Mouse (Mus musculus) MEL (cell line): ENCODE measurements around the gene Stat2. TPM values are rescaled to one million over a fixed set of nuclear protein-coding genes. Genes with fewer than 3 reads are reported as not detected.
"Not testable (repeated sequence)": the region's sequence is repeated elsewhere in the genome, so short reads cannot be mapped to it uniquely, and the experiment has no call there.

Source experiments
- DNase-seq: peaks from one replicate; pipeline ENCODE4 v3.0.0; 2011; ENCODE audit warnings: low read depth, low spot score
- H3K27ac ChIP-seq: 2 replicates; pipeline ENCODE4 v1.5.1; 2012; ENCODE audit warnings: low read depth, mild to moderate bottlenecking, control low read depth, low read length, moderate library complexity; ENCODE audit not compliant: control insufficient read depth
- H3K27me3 ChIP-seq, 2 experiments: fragments of 150-350 bp in 1 of 2; sonication (generic) in 1 of 2; 2 replicates each; pipeline ENCODE4 v1.6.1; 2012; ENCODE audit warnings: low read length in 2 of 2, mild to moderate bottlenecking in 2 of 2, improper control_type of control experiment in 1 of 2, moderate library complexity in 1 of 2; ENCODE audit not compliant: insufficient read depth in 2 of 2, control insufficient read depth in 1 of 2
- H3K36me3 ChIP-seq, 2 experiments: 2 replicates each; pipeline ENCODE4 v1.6.1; 2012 to 2014; ENCODE audit warnings: low read length in 2 of 2, improper control_type of control experiment in 1 of 2, inconsistent platforms in 1 of 2, mild to moderate bottlenecking in 1 of 2; ENCODE audit not compliant: insufficient read depth in 2 of 2, control insufficient read depth in 1 of 2
- H3K4me1 ChIP-seq, 2 experiments: fragments of 150-350 bp in 1 of 2; sonication (generic) in 1 of 2; 2 replicates each; pipeline ENCODE4 v1.6.1; 2012; ENCODE audit warnings: low read length in 2 of 2, improper control_type of control experiment in 1 of 2, mild to moderate bottlenecking in 1 of 2; ENCODE audit not compliant: insufficient read depth in 2 of 2, control insufficient read depth in 1 of 2
- H3K4me3 ChIP-seq, 2 experiments: fragments of 150-350 bp in 1 of 2; sonication (generic) in 1 of 2; 2 replicates each; pipeline ENCODE4 v1.5.1; 2012; ENCODE audit warnings: low read depth in 2 of 2, low read length in 2 of 2, mild to moderate bottlenecking in 2 of 2, moderate library complexity in 2 of 2, control low read depth in 1 of 2, improper control_type of control experiment in 1 of 2; ENCODE audit not compliant: control insufficient read depth in 1 of 2, insufficient read depth in 1 of 2
- H3K79me2 ChIP-seq: 2 replicates; pipeline ENCODE4 v1.6.1; 2012; ENCODE audit warnings: mild to moderate bottlenecking, low read length, moderate library complexity; ENCODE audit not compliant: control insufficient read depth, poor library complexity, insufficient read depth
- H3K9ac ChIP-seq: 2 replicates; pipeline ENCODE4 v1.6.1; 2012; ENCODE audit warnings: low read depth, mild to moderate bottlenecking, control low read depth, low read length, moderate library complexity; ENCODE audit not compliant: control insufficient read depth, poor library complexity, severe bottlenecking
- H3K9me3 ChIP-seq: fragments of 150-350 bp; sonication (generic); replicated peaks from 2 replicates; pipeline ENCODE4 v1.6.1; 2012; ENCODE audit warnings: mild to moderate bottlenecking, low read length, improper control_type of control experiment, moderate library complexity; ENCODE audit not compliant: insufficient read depth
- CHD1 ChIP-seq: IDR thresholded peaks from 2 replicates; pipeline ENCODE4 v1.6.1; 2012; ENCODE audit warnings: low read depth, mild to moderate bottlenecking, inconsistent platforms, low read length, improper control_type of control experiment
- CHD2 ChIP-seq: IDR thresholded peaks from 2 replicates; pipeline ENCODE4 v1.6.1; 2011; ENCODE audit warnings: low read length, improper control_type of control experiment
- CTCF ChIP-seq, 3 experiments: IDR thresholded peaks in 2 of 3; conservative IDR thresholded peaks in 1 of 3; 2 replicates each; pipeline ENCODE4 v1.5.1; 2011 to 2012; ENCODE audit warnings: low read length in 3 of 3, low read depth in 2 of 3, mild to moderate bottlenecking in 2 of 3, improper control_type of control experiment in 1 of 3, inconsistent platforms in 1 of 3, mixed read lengths in 1 of 3, moderate library complexity in 1 of 3; ENCODE audit not compliant: control insufficient read depth in 1 of 3, insufficient read depth in 1 of 3, poor library complexity in 1 of 3, severe bottlenecking in 1 of 3
- E2F4 ChIP-seq: IDR thresholded peaks from 2 replicates; pipeline ENCODE4 v1.6.1; 2011; ENCODE audit warnings: low read depth, low read length, improper control_type of control experiment, borderline replicate concordance
- ELF1 ChIP-seq: IDR thresholded peaks from 2 replicates; pipeline ENCODE4 v1.6.1; 2014; ENCODE audit warnings: low read depth, mild to moderate bottlenecking, inconsistent platforms, low read length, improper control_type of control experiment, moderate library complexity
- EP300 ChIP-seq, 2 experiments: IDR thresholded peaks; 2 replicates each; pipeline ENCODE4 v1.6.1; 2011; ENCODE audit warnings: improper control_type of control experiment in 2 of 2, low read length in 2 of 2, low read depth in 1 of 2, mild to moderate bottlenecking in 1 of 2
- ETS1 ChIP-seq: IDR thresholded peaks from 2 replicates; pipeline ENCODE4 v1.6.1; 2012; ENCODE audit warnings: low read depth, mild to moderate bottlenecking, inconsistent platforms, low read length, improper control_type of control experiment, moderate library complexity
- GABPA ChIP-seq: IDR thresholded peaks from 2 replicates; pipeline ENCODE4 v1.6.1; 2012; ENCODE audit warnings: low read depth, mild to moderate bottlenecking, inconsistent platforms, low read length, improper control_type of control experiment, moderate library complexity
- GATA1 ChIP-seq: IDR thresholded peaks from 2 replicates; pipeline ENCODE4 v1.6.1; 2011; ENCODE audit warnings: low read depth, low read length, improper control_type of control experiment
- HCFC1 ChIP-seq: IDR thresholded peaks from 2 replicates; pipeline ENCODE4 v1.6.1; 2012; ENCODE audit warnings: low read depth, mild to moderate bottlenecking, inconsistent platforms, low read length, improper control_type of control experiment, moderate library complexity
- JUND ChIP-seq: IDR thresholded peaks from 2 replicates; pipeline ENCODE4 v1.6.1; 2011; ENCODE audit warnings: low read depth, mild to moderate bottlenecking, improper control_type of control experiment, low read length
- MAFK ChIP-seq: IDR thresholded peaks from 2 replicates; pipeline ENCODE4 v1.6.1; 2011; ENCODE audit warnings: low read depth, mild to moderate bottlenecking, low read length, improper control_type of control experiment, borderline replicate concordance
- MAX ChIP-seq: IDR thresholded peaks from 2 replicates; pipeline ENCODE4 v1.6.1; 2011; ENCODE audit warnings: low read length, improper control_type of control experiment
- MAZ ChIP-seq: IDR thresholded peaks from 2 replicates; pipeline ENCODE4 v1.6.1; 2012; ENCODE audit warnings: low read depth, mild to moderate bottlenecking, inconsistent platforms, low read length, improper control_type of control experiment
- MEF2A ChIP-seq: IDR thresholded peaks from 2 replicates; pipeline ENCODE4 v1.6.1; 2014; ENCODE audit warnings: low read depth, mild to moderate bottlenecking, inconsistent platforms, low read length, improper control_type of control experiment; ENCODE audit not compliant: poor library complexity, insufficient replicate concordance, severe bottlenecking; ENCODE audit errors: extremely low read depth
- MYC ChIP-seq: IDR thresholded peaks from 2 replicates; pipeline ENCODE4 v1.6.1; 2011; ENCODE audit warnings: low read depth, mild to moderate bottlenecking, low read length, improper control_type of control experiment, moderate library complexity
- NELFE ChIP-seq: IDR thresholded peaks from 2 replicates; pipeline ENCODE4 v1.6.1; 2011; ENCODE audit warnings: low read depth, low read length, improper control_type of control experiment
- POLR2A ChIP-seq, 2 experiments: IDR thresholded peaks; 2 replicates each; pipeline ENCODE4 v1.6.1; 2011 to 2012; ENCODE audit warnings: low read length in 2 of 2, mild to moderate bottlenecking in 2 of 2, control low read depth in 1 of 2, improper control_type of control experiment in 1 of 2, low read depth in 1 of 2, moderate library complexity in 1 of 2; ENCODE audit not compliant: control insufficient read depth in 1 of 2, insufficient read depth in 1 of 2, poor library complexity in 1 of 2
- POLR2AphosphoS2 ChIP-seq: IDR thresholded peaks from 2 replicates; pipeline ENCODE4 v1.6.1; 2011; ENCODE audit warnings: low read length, improper control_type of control experiment
- POLR2AphosphoS5 ChIP-seq: IDR thresholded peaks from 2 replicates; pipeline ENCODE4 v1.6.1; 2012; ENCODE audit warnings: low read depth, borderline replicate concordance, mild to moderate bottlenecking, inconsistent platforms, low read length, moderate library complexity, mixed read lengths
- RAD21 ChIP-seq: IDR thresholded peaks from 2 replicates; pipeline ENCODE4 v1.6.1; 2011; ENCODE audit warnings: mild to moderate bottlenecking, low read depth, low read length, improper control_type of control experiment
- RCOR1 ChIP-seq: IDR thresholded peaks from 2 replicates; pipeline ENCODE4 v1.6.1; 2012; ENCODE audit warnings: low read depth, mild to moderate bottlenecking, inconsistent platforms, low read length, improper control_type of control experiment
- SMC3 ChIP-seq: IDR thresholded peaks from 2 replicates; pipeline ENCODE4 v1.6.1; 2011; ENCODE audit warnings: low read depth, low read length, improper control_type of control experiment
- TBP ChIP-seq: IDR thresholded peaks from 2 replicates; pipeline ENCODE4 v1.8.0; 2011; ENCODE audit warnings: low read depth, low read length, improper control_type of control experiment
- TCF12 ChIP-seq: IDR thresholded peaks from 2 replicates; pipeline ENCODE4 v1.6.1; 2014; ENCODE audit warnings: low read depth, mild to moderate bottlenecking, inconsistent platforms, low read length, improper control_type of control experiment, moderate library complexity
- USF1 ChIP-seq: IDR thresholded peaks from 2 replicates; pipeline ENCODE4 v1.6.1; 2014; ENCODE audit warnings: low read depth, mild to moderate bottlenecking, inconsistent platforms, low read length, improper control_type of control experiment, moderate library complexity
- USF2 ChIP-seq, 2 experiments: IDR thresholded peaks; 2 replicates each; pipeline ENCODE4 v1.6.1; 2011 to 2012; ENCODE audit warnings: improper control_type of control experiment in 2 of 2, low read length in 2 of 2, borderline replicate concordance in 1 of 2, inconsistent platforms in 1 of 2, low read depth in 1 of 2, mild to moderate bottlenecking in 1 of 2; ENCODE audit not compliant: insufficient read depth in 1 of 2
- ZC3H11A ChIP-seq: IDR thresholded peaks from 2 replicates; pipeline ENCODE4 v1.6.1; 2012; ENCODE audit warnings: low read depth, mild to moderate bottlenecking, inconsistent platforms, low read length, improper control_type of control experiment
- ZKSCAN1 ChIP-seq: IDR thresholded peaks from 2 replicates; pipeline ENCODE4 v1.6.1; 2012; ENCODE audit warnings: low read depth, mild to moderate bottlenecking, inconsistent platforms, low read length, improper control_type of control experiment, moderate library complexity
- ZMIZ1 ChIP-seq: IDR thresholded peaks from 2 replicates; pipeline ENCODE4 v1.6.1; 2012; ENCODE audit warnings: low read depth, mild to moderate bottlenecking, inconsistent platforms, low read length, improper control_type of control experiment, moderate library complexity
- ZNF384 ChIP-seq: IDR thresholded peaks from 2 replicates; pipeline ENCODE4 v1.6.1; 2012; ENCODE audit warnings: low read depth, mild to moderate bottlenecking, inconsistent platforms, low read length, improper control_type of control experiment
- polyA plus RNA-seq, 2 experiments: library from polyadenylated mRNA; stranded (reverse) in 1 of 2; unstranded in 1 of 2; fragments of >175 nt in 1 of 2; fragments of >200 nt in 1 of 2; gene quantifications; 2 replicates each; pipeline versions ENCODE4 v1.2.1 to v1.2.4; 2012; ENCODE audit warnings: low replicate concordance in 2 of 2, low read depth in 1 of 2; ENCODE audit not compliant: insufficient read length in 2 of 2, insufficient read depth in 1 of 2, missing spikeins in 1 of 2
- total RNA-seq: library from RNA; depleted of rRNA; stranded (reverse); fragments of 300-350 nt; gene quantifications from 2 replicates; pipeline ENCODE4 v1.2.3, GENCODE M21; 2012

Gene Stat2
- total and polyA plus RNA-seq, 3 experiments = 3.6 to 6.6 TPM; not detected in 1

DNA sequence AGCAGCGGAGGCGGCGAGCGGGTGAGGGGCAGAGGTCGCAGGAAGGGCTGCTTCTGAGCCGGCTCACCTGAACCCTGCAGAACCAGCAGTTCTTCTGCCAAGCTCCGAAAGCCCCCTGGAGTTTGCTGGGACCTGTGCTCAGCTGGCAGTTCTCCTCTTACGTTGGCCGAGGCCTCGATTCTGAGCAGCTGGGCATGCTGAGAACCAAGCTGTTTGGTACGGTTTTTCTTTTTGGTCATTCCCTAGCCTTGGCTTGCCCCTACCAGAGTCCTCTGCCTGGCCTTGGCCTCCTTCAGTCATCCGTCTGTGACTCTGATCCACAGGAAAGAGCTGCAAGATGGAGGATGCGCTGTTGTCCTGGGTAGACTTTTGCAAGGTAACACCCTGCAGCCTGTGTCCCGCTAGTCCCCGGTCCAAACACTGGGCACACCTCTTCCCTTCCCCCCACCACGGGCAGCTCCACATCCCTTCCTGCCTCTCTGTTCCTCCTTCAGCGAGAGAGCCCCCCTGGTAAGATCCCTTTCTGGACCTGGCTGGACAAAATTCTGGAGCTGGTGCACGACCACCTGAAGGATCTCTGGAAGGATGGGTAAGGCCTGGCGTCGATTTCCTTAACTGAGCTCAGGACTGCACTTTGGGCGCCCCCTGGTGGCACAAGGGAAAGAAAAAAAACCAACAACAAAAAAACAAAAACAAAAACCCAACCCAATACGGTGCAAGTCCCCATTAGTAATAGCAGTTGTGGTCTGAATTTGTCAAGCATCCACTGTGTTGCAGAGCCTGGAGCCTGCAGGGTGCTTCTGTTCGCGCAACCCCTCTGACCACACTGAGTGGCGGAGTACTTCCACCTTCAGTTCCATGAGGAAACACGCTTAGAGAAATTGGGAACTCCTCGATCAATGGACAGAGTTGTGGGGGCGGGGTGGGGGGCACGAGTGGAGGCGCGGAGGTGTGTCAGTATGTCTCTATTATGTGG is 13.5 kb downstream of the Stat2 start:
- H3K4me3 ChIP-seq = no peak overlapping the region

DNA sequence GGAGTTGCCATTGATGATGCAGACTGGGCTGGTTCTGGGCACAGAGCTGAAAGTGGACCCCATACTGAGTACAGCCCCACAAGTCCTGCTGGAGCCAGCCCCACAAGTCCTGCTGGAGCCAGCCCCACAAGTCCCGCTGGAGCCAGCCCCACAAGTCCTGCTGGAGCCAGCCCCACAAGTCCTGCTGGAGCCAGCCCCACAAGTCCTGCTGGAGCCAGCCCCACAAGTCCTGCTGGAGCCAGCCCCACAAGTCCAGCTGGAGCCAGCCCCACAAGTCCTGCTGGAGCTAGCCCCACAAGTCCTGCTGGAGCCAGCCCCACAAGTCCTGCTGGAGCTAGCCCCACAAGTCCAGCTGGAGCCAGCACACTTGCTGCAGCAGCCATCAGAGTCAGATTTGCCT is 20.2 kb downstream of the Stat2 start:
- not testable (repeated sequence) for H3K36me3 ChIP-seq

More for the DNA sequence above, 13.5 kb downstream of the Stat2 start:
- no peaks in the 10 kb centered on the region for H3K4me1 ChIP-seq
- no peaks in the 10 kb centered on the region for H3K36me3 ChIP-seq
- H3K79me2 ChIP-seq = no peaks in the 10 kb centered on the region
- H3K9me3 ChIP-seq = no peaks in the 10 kb centered on the region
- H3K27ac ChIP-seq = no peak overlapping the region
- no peak overlapping the region for H3K9ac ChIP-seq
- H3K27me3 ChIP-seq = no peaks in the 10 kb centered on the region
- peak; percentile 75 for DNase-seq
- TF ChIP-seq HCFC1 (0 out of 2 replicates have a peak, but pooled peaks have one; percentile 20), ZMIZ1 (no peak), NELFE (no peak), ZNF384 (peak; percentile 87), ZC3H11A (peak; percentile 73), MAX (no peak), GABPA (no peak), CTCF (IDR thresholded peaks at IDR 0.05 in 2 of 3, conservative IDR thresholded peaks at IDR 0.05 in 1 of 3; ENCODE audit: control insufficient read depth in 1 of 3, insufficient read depth in 1 of 3, low read depth in 2 of 3, low read length in 3 of 3, poor library complexity in 1 of 3, severe bottlenecking in 1 of 3) (peak; percentile 69 to 86 (median 85)), CHD1 (no peak), POLR2AphosphoS2 (no peak), USF2 (IDR thresholded peaks at IDR 0.05; ENCODE audit: borderline replicate concordance in 1 of 2, insufficient read depth in 1 of 2, low read depth in 1 of 2, low read length in 2 of 2) (no peak), USF1 (no peak), MYC (no peak), GATA1 (no peak), E2F4 (no peak), MAFK (no peak), MEF2A (no peak), TCF12 (no peak), POLR2AphosphoS5 (no peak), JUND (no peak), SMC3 (peak; percentile 87), ETS1 (no peak), EP300 (IDR thresholded peaks at IDR 0.05; ENCODE audit: low read depth in 1 of 2, low read length in 2 of 2) (no peak), MAZ (no peak), RCOR1 (no peak), ELF1 (0 out of 2 replicates have a peak, but pooled peaks have one; percentile 35), POLR2A (IDR thresholded peaks at IDR 0.05; ENCODE audit: control insufficient read depth in 1 of 2, insufficient read depth in 1 of 2, low read depth in 1 of 2, low read length in 2 of 2, poor library complexity in 1 of 2) (no peak), ZKSCAN1 (no peak), CHD2 (no peak), TBP (no peak), RAD21 (peak; percentile 70)

More for the DNA sequence above, 20.2 kb downstream of the Stat2 start:
- H3K4me3 ChIP-seq, H3K9me3 ChIP-seq, H3K79me2 ChIP-seq, H3K27me3 ChIP-seq, DNase-seq, H3K9ac ChIP-seq, H3K4me1 ChIP-seq, H3K27ac ChIP-seq: not testable (repeated sequence)
